Mouse (Mus musculus) heart, postnatal 14 days (tissue): ENCODE data around the gene Tbata. TPM values are rescaled to one million over a fixed set of nuclear protein-coding genes. Genes with fewer than 3 reads are reported as not detected.
A peak's percentile ranks its signal among the peaks of the same experiment; 100 is the strongest.

Experiments used
- DNase-seq, 2 experiments: peaks; one replicate each; pipeline ENCODE4 v3.0.0; 2021 to 2022
- intact Hi-C: fragments of 180-260 bp; cut with DNase I; formaldehyde crosslinking; loops from one replicate; pipeline ENCODE4 v1.15.1; 2025
- long read RNA-seq, 2 experiments: library from polyadenylated mRNA; stranded (forward); transcript quantifications; one replicate each; pipeline ENCODE4 v2.0.0; 2021
- total RNA-seq, 2 experiments: library from RNA; stranded (reverse); gene quantifications; 2 replicates each; pipeline ENCODE4 v1.2.3; 2021

The Tbata gene
- 1 to 10 TPM in 1 of 2 experiments, under 1 TPM in 1; 0.31 to 6.1 TPM for total RNA-seq
- long read RNA-seq, experiment 1, partial matches to known transcripts: 10 of 12 reads
- long read RNA-seq, experiment 1, other reads (novel, unspliced or antisense): 1 of 12 reads
- long read RNA-seq, experiment 2: 0 reads

DNA sequence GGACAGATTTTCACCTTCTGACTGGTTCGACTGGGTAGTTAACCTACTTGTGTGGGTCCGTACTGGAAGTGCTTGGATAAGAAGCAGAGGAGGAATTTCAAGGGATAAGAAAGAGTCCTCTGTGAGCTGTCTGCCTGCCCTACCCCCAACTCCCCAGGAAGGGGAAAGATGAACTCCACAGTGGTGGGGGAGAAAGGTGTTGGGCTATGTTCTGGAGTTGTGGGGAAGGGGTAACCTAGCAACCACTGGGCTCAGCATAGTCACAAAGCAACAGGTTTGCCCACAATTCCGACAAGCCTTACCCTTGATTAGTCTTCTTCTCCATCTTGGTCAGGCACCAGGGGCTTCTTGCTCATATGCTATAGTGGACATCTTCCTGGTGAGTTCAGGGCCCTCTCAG is at the start of gene Tbata:
TSS of gene Tbata (plus strand) at position 301 of the 400 bp plus-strand sequence.
- intact Hi-C loops: no loop called here
- no peak for DNase-seq

DNA sequence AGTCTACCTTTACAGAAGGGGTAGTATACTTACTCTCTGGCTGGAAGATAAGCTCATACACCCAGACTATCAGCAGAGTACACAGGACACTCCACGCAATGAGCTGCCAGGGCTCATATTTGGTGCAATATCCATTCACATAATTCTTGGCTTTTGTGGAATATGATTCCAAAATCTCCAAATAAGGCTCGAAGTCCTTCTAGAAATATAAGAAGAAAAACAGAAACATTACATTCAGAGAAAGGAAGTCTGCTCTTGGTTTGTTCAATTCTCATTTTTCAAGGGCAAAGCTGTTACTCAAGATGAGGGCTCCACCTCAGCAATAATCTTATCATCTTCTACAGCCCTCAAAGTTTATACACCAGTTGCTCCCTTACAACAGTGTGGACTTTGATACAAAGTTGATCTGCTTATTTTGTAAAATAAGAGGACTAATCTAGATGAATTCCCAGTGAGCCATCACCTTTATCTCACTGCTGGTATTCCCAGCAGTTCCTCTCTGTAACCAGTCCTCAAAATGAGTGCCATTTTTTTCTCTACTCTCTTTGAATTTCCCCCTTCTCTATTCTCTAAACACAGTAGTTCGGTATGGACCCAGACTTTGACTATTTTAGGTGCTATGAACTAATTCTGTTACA is 48.4 kb upstream of the Tbata start:
- intact Hi-C loops: no loop called here
- no peak for DNase-seq

DNA sequence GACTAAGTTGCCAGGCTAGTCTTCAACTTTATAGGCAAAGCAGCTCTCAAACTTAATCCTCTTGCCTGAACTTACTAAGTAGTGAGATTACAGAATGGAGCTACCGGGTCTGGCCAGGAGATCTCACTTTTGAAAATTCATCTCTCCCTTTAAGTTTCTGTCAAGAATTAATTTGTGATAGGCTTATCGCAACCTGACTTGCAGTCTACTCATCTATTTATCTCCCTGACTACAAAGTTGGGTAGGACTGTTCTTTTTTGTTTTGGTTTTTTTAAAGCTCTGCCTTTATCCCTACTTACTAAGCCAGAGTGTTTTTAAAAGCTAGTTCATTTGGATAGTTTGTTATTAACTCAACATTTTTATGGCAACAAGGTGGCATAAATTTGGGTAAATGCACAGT is 47.3 kb upstream of the Tbata start:
- no peak for DNase-seq
- intact Hi-C loops: no loop called here

DNA sequence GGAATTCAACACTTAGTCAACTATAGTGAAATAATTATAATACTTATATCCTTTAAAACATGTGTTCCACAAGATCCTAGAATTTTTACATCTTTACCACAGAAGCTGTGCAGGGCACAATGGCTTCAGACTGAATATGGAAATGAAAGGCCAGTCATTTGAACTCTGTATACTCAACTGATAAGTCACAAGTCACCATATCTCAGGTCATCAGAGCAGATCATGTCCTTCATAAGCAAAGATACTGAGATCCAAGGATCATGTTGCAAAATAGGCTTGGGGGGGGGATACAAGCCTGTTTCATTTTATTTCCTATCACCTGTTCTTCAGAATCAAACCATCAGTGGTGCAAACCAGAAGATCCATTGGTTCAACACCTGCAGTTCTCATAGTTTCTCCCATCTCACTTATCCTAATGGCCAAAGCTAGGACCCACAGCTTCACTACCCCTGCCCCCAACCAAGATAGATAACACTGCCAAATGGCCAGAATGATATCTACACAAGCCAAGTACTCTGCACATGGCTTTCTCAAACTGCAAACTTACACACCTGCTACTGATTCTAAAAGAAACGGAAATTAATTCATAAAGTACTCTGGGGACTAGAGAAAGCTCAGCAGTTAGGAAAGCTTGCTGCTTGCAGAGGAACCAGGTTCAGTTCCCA is 42.9 kb upstream of the Tbata start:
- intact Hi-C loops: no loop called here

DNA sequence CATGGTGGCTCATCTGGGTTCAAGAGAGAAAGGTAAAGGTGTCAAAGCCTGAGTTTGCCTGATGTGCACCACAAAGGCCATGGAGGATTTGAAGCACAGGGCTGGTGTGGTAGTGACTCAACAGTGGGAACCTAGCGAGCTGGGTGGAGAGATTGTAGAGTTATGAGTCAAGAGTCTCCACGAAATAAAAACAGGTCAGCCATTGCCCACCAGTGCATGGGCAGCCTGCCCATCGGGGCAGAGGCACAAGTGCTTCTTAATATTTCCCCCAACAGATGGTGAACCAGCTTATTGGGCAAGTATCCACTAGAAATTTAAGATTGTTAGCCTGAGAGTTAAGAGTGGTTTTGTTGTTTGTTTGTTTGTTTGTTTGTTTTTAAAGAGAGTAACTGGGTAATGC is 40.8 kb upstream of the Tbata start:
- intact Hi-C loops: no loop called here
- DNase-seq: no peak

More for the DNA sequence above, 42.9 kb upstream of the Tbata start:
- DNase-seq: no peak

DNA sequence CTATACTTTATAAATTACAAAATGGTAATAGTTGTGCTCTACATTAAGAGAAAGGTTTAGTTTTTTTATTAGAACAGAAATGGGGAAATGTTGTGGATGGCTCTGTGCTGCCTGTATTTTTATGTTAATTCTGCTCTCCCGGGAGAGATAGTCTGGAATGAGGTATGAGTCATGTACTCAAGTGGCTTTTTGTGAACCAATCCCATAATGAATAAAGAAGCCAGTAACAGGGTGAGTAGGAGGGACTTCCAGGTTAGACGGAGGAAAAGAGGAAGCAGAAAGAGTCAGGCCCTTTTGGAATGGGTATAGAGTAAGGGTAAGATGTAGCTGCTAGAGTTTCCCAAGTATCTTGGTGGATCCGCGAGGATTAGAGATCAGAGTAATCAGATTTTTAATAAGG is 37.7 kb upstream of the Tbata start:
- intact Hi-C loops: no loop called here
- DNase-seq: no peak

DNA sequence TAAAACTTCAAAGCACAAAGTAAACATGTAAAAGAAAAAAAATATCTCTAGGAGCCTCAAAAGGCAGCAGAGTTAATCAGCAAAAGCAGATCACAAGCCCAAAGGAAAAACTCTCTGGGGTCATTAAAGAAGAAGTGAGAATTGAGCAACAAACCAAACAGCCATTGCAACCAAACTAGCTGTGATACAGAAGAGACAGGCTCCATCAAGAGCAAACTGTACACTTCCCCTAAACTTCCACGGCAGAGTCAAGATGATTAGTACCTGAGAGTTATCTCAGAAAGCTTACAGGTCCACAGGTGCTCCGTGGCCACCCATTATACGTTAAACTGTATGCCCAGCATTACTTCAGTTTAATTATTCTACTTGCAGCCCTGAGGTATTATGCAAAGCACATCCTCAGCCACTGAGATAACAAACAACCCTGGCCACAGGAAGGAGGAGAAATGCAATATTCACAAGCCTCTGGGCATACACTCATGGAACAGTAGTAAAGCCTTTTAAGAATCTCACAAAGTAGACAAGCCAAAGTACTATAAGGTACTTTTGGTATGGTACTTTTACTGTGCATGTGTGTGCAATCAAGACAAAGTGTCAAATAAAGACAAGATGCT is 36.4 kb upstream of the Tbata start:
- no peak for DNase-seq

DNA sequence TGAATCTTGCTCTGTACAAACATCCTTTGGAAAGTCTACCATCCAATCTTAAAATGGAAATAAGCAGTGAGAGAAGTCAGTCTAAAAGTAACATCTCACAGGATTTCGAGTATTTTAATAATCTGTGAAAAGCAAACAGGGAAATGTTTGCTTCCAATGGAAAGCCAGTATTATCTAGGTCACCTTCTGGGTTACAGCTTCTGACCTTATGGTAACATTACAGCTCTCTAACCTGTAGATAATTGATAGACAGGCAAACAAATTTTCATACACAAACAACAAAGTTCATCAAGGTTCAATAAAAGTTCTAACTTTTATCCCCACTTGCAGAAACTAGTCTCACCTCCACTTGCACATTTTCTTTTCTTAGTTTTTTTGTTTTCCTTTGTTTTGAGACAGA is 34.2 kb upstream of the Tbata start:
- intact Hi-C loops: no loop called here
- no peak for DNase-seq

More for the DNA sequence above, 36.4 kb upstream of the Tbata start:
- intact Hi-C loops: no loop called here

DNA sequence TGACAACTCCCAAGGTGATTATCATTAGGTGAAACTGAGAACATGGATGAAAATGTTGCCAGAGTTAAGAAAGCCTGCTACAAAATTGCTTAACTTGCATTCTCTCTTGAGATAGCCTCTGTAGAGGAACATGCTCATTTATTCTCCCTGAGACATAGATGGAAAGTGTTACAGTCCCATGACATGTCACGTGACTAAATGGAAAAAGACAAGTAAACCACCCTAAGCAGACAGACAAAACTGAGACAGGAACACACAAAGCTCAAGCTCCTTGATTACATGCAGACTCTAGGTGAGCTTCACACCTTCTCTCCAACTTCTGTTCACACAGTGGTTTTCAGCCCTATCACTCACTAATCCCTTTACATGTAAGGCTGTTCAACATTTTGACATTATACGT is 28.4 kb upstream of the Tbata start:
- intact Hi-C loops: no loop called here
- DNase-seq: no peak

DNA sequence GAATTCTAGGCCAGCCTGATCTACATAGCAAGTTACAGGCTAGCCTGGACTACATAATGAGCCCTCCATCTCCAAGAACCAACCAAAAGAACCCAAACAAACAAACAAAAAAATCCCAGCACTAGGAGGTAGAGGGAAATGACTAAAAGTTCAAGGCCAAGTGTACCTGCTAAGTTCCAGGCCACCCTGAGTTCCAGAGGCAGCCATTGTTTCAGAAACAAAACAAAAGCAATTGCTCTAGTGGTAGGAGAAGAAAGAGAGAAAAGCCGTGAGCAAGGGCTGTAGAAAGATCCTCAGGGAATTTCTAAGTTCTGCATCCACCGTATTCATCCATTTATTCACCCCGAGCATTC is 26.0 kb upstream of the Tbata start:
- DNase-seq: no peak
- intact Hi-C loops: no loop called here

DNA sequence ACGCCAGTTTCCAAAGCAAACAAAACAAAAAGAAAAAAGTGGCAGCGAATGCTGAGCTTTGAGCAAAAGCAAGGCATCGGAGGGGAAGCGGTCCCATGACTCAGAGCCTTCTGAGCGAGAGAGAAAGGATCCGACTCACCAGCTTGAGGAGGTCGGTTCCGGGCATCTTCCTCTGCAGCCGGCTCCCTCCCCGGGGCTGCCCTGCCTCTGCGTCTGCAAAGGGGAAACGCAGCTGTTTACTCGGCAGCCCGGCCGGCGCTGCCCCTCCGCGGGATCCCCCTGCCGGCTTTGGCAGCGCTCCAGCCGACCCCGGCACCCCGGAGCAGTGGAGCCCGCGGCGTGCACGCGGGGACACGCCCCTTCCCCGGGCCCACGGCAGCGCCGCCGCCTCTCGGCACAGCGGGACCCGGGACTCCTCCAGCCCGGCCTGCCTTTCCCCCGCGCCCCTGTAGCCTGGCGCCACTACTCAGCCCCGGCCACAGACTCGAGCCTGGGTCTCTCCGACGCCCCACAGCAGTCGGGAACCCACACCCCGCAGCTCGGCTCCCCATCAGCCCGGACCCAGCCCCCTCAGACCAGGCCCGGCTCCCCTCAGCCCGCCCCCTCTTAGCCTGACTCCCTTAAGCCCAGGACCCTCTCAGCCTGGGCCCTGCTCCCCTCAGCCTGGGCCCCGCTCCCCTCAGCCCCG is 25.5 kb upstream of the Tbata start:
- intact Hi-C loops: no loop called here
- DNase-seq: peak; percentile 64

DNA sequence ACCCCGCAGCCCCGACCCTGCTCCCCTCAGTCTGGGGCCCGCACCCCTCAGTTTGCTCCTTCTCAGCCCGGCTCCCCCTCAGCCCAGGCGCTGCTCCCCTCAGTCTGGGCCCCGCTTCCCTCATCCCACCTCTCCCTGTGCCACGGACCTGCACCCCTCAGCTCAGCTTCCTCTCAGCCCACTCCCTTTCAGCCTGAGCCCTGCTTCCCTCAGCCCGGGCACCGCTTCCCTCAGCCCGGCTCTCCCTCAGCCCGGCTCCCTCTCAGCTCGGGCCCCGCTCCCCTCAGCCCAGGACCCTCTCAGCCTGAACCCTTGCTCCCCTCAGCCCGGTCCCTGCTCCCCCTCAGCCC is 25.0 kb upstream of the Tbata start:
- intact Hi-C loops: no loop called here
- DNase-seq: peak; percentile 25 to 30

DNA sequence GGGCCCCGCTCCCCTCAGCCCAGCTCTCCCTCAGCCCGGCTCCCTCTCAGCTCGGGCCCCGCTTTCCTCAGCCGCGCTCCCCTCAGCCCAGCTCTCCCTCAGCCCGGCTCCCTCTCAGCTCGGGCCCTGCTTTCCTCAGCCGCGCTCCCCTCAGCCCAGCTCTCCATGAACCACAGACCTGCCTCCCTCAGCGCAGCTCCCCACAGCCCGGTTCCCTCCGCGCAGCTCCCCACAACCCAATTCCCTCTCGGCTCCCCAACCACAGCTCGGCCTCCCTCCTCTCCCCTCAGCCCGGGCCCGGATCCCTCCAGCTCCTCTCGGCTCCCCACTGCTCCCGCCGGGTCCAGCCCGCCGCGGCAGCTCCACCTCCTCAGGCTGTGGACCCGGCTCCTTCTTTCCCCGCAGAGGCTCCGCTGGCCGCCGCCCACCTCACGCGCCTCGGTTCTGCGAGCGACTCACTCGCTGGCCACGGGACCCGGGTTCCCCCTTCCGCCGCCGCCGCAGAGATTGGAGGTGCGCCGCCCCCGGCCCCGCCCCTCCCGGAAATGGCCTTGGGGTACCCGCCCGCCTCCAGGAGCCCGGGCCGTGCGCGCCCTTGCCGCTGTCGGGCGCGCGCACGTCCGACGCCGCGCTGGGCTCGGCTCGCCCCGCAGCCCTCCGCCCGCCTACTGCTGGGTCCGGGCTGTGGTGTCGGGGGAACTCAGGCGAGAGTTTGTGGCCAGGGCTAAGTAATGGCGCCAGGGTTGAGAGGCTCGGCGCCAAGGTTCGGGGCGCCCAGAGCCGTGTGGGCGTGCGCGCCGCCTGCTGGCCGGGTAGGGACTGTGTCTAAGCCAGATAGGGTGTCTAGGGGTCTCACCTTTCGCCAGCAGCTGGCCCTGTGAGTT is 24.4 kb upstream of the Tbata start, which contains the start of gene Sgpl1:
TSS of gene Sgpl1 (minus strand) at position 547 of the 884 bp plus-strand sequence.
- DNase-seq: peak; percentile 91 to 92
- intact Hi-C loops: no loop called here

DNA sequence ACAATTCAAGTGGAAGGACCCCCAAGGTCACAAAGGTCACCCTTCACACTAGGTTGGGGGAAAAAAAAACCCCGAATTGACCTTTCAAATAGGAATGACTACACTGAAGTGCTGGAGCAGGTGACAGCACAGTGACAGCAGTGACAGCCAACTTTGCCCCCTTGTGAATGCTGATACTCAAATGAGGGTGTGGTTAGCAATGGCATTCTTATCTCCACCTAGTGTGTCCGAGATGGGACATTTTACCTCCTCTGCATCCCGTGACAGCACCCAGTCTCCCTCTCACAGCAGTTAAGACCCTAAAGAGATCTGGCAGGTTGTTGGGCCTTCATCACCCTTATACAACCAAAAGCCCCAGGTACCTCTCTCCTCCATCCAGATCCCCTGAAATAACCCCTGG is 22.3 kb upstream of the Tbata start:
- DNase-seq: no peak
- intact Hi-C loops: no loop called here

DNA sequence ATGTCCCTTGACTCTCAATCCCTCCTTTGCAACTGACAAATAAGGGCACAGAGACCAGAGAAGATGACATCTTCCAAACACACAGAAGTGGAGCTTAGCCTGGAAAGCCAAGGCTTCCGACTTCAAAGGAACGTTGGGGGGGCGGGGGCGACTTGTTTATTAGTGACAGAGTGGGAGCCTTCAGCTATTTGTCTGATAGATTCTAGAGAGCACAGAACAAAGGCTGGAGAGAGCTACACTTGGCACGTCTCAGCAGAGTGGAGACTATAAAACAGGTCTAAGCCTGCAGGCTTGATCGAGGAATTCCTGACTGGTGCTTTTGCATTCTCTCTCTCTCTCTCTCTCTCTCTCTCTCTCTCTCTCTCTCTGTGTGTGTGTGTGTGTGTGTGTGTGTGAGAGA is 21.1 kb upstream of the Tbata start:
- no peak for DNase-seq
- intact Hi-C loops: no loop called here

DNA sequence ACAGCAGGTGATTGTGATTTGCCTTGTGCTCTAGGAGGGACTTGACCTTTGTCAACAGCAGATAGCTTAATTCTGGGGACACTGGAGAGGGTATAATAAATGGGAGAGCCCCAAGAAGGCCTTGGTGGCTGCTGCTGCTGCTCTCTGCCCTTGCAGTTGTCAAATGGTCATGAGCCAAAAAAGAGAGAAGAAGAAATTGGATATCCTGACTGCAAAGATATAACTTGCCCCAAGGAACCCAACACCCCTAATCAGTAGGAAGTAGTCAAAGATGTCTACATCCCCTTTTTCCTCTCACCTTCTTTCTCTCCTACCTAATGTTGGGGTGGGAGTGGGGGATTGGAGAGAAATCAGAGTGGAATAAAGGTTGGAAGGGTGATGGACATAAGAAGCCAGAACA is 19.6 kb upstream of the Tbata start:
- intact Hi-C loops: no loop called here
- no peak for DNase-seq

DNA sequence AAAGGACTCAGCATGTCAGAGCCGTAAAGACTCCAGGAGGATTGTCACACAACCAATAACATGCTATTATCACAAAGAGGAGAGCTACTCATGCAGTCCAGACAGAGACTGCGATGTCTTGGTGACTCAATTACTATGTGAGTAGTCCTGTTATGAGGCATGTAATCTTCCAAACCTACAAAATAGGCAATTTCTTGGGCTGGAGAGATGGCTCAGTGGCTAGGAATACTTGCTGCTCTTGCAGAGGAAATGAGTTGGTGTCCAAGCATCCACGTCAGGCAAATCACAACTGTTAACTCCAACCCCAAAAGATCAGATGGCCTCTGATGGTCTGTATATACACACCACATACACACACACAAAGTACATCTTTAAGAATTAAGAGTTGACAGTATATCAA is 16.1 kb upstream of the Tbata start:
- intact Hi-C loops: no loop called here
- no peak for DNase-seq

DNA sequence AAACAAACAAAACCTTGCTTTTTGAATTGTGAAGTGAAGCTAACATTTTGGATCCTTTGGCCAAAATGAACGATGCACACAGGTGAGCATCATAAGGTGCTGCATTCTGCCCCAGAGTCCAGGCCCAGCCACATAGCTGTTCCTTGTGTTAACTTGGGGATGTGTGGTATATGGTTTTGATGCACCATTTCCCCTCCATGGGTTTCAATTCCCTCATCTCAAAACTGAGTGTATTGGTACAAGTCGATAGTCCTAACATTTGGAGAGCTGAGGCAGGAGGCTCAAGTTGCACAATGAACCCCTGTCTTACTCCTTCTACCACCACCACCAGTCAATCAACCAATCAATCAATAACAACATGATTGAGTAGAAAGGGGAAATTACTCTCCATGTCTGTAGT is 15.3 kb upstream of the Tbata start:
- no peak for DNase-seq
- intact Hi-C loops: no loop called here

DNA sequence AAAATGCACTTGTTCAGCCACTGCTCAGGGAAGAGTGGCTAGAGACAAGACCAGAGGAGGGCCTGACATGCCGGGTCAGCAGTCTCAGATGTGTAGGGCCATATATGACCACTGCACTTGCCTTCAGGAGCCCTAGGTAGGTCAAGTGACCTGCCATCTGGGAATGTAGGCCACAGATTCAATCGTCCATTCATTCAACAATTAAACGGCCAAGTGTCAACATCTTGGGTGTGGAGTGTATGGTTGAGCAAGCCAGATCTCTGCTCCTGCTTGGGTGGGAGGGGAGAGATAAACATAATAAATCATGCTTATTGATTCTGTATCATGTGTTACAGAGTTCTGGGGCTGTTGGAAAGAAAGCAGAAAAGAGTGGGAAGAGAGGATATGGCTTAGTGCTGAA is 13.2 kb upstream of the Tbata start:
- DNase-seq: no peak
- intact Hi-C loops: no loop called here

DNA sequence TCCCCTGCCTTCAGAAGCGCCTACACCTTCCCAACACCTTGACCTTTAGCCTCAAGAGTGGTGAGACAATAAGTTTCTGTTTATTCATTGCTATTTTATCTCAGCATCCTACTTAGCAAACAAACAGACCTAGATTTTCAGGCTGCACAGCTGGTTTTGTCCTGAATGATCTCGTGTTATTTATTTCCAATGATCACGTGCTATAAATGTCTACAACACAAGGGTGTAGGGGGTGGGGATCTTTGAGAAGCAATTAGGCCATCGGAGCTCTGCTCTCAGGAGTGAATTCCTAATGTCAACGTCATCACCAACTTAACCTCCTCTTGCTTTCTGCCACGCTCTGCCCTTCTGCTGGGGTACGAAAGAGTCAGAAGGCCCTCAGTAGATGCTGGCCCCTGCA is 11.7 kb upstream of the Tbata start:
- intact Hi-C loops: no loop called here
- DNase-seq: no peak
